Mouse (Mus musculus) testis, postnatal 14 days (tissue): ENCODE measurements around the gene Coq10a.
"Not testable (repeated sequence)": the region's sequence is repeated elsewhere in the genome, so short reads cannot be mapped to it uniquely, and the experiment has no call there.

Experiments used
- DNase-seq: peaks from one replicate; pipeline ENCODE4 v3.0.0; 2021; ENCODE audit warnings: low spot score

The Coq10a gene

GRCm38 (mm10) chr10:128343436-128343835 lies 25.4 kb downstream of the Coq10a start:
- no peak for DNase-seq

GRCm38 (mm10) chr10:128340257-128340656 lies 28.5 kb downstream of the Coq10a start:
- DNase-seq, result no peak

GRCm38 (mm10) chr10:128338948-128339347 lies 29.8 kb downstream of the Coq10a start:
- DNase-seq, result no peak

GRCm38 (mm10) chr10:128338415-128338814 lies 30.4 kb downstream of the Coq10a start:
- DNase-seq, result no peak

GRCm38 (mm10) chr10:128337306-128338181 lies 31.3 kb downstream of the Coq10a start, which contains the start of gene Cs:
Cs (plus strand) TSS chr10:128337734.
- DNase-seq, result peak; percentile 97

GRCm38 (mm10) chr10:128336597-128336996 lies 32.2 kb downstream of the Coq10a start:
- no peak for DNase-seq

- DNase-seq, result no peak
Measured at GRCm38 (mm10) chr10:128336195-128336594, 32.6 kb downstream of the Coq10a start.

- DNase-seq, result peak; percentile 53
Measured at GRCm38 (mm10) chr10:128335582-128335981, 33.2 kb downstream of the Coq10a start.

GRCm38 (mm10) chr10:128332358-128333249 lies 36.2 kb downstream of the Coq10a start:
- DNase-seq, result not testable (repeated sequence)

GRCm38 (mm10) chr10:128327610-128328009 lies 41.2 kb downstream of the Coq10a start:
- DNase-seq, result no peak

GRCm38 (mm10) chr10:128326825-128327224 lies 42.0 kb downstream of the Coq10a start:
- DNase-seq, result no peak

GRCm38 (mm10) chr10:128323516-128323915 lies 45.3 kb downstream of the Coq10a start:
- DNase-seq, result no peak

- peak; percentile 89 for DNase-seq
Measured at GRCm38 (mm10) chr10:128322141-128323108, 46.4 kb downstream of the Coq10a start, which contains the start of gene Cnpy2. Cnpy2 (plus strand) TSS chr10:128322459.

- DNase-seq, result no peak
Measured at GRCm38 (mm10) chr10:128321641-128322040, 47.2 kb downstream of the Coq10a start.

GRCm38 (mm10) chr10:128315578-128315977 lies 53.2 kb downstream of the Coq10a start:
- DNase-seq, result no peak
